Mouse (Mus musculus): ENCODE data around the gene Hoxa9. TPM values are rescaled to one million over a fixed set of nuclear protein-coding genes. Genes with fewer than 3 reads are reported as not detected.
A peak's percentile ranks its signal among the peaks of the same experiment; 100 is the strongest.

Gene Hoxa9
- total RNA-seq, 1 experiment: 1.4 TPM

- Histone ChIP-seq H3K4me1 (ENCODE audit: control insufficient read depth in 2 of 2, insufficient read depth in 2 of 2, low read length in 2 of 2, poor library complexity in 1 of 2) (peaks cover 0 to 4% of the 10 kb centered on the region in 2 experiments; a peak in 1 of 4 replicates), H3K4me3 (ENCODE audit: insufficient read depth in 1 of 2, low read depth in 1 of 2, low read length in 2 of 2, poor library complexity in 1 of 2, severe bottlenecking in 1 of 2) (peak overlapping the region in 1 of 2 experiments; percentile 54; a peak in 3 of 4 replicates), H3K27ac (ENCODE audit: insufficient read depth, low read depth, low read length, poor library complexity, severe bottlenecking) (no peak overlapping the region), H3K9me3 (ENCODE audit: control insufficient read depth, insufficient read depth, low read depth, low read length) (no peaks in the 10 kb centered on the region), H3K9ac (ENCODE audit: insufficient read depth, low read depth, low read length, poor library complexity, severe bottlenecking) (no peak overlapping the region), H3K36me3 (ENCODE audit: control insufficient read depth, insufficient read depth, low read length, poor library complexity, severe bottlenecking) (no peaks in the 10 kb centered on the region)
- TF ChIP-seq ZNF384 (IDR thresholded peaks at IDR 0.05; ENCODE audit: low read depth, low read length) (no peak), MAFK (IDR thresholded peaks at IDR 0.05; ENCODE audit: insufficient read depth, low read depth, low read length) (no peak)
- DNase-seq (ENCODE audit: low read depth, low spot score): no peak
- in situ Hi-C loops (cut with MboI; ENCODE audit: low sequenced_read_pairs in 2 of 2, unreplicated experiment in 2 of 2): loop anchor here in 1 of 2 experiments (25.0 kb wide), 1 partner anchor 591 kb away; no protein-coding TSS in a partner anchor
Observed at GRCm38 (mm10) chr6:52203121-52203370, 27.8 kb downstream of the Hoxa9 start.

- no peak overlapping the region for H3K27ac ChIP-seq (ENCODE audit: insufficient read depth, low read depth, low read length, poor library complexity, severe bottlenecking)
- no peak overlapping the region for H3K9ac ChIP-seq (ENCODE audit: insufficient read depth, low read depth, low read length, poor library complexity, severe bottlenecking)
- TF ChIP-seq HCFC1 (IDR thresholded peaks at IDR 0.05; ENCODE audit: borderline replicate concordance, insufficient read depth, low read length): no peak
- TF ChIP-seq ZNF384 (IDR thresholded peaks at IDR 0.05; ENCODE audit: low read depth, low read length): no peak
- TF ChIP-seq CHD2 (IDR thresholded peaks at IDR 0.05; ENCODE audit: low read depth, low read length): no peak
- no peak for TF ChIP-seq MAFK (IDR thresholded peaks at IDR 0.05; ENCODE audit: insufficient read depth, low read depth, low read length)
- TF ChIP-seq ZC3H11A (IDR thresholded peaks at IDR 0.05; ENCODE audit: borderline replicate concordance, low read depth, low read length): no peak
- in situ Hi-C loops (cut with MboI; ENCODE audit: low sequenced_read_pairs in 2 of 2, unreplicated experiment in 2 of 2): loop anchor here in 1 of 2 experiments (25.0 kb wide), 1 partner anchor 590 kb away; no protein-coding TSS in a partner anchor
- DNase-seq (ENCODE audit: low read depth, low spot score): no peak
- no peaks in the 10 kb centered on the region for H3K9me3 ChIP-seq (ENCODE audit: control insufficient read depth, insufficient read depth, low read depth, low read length)
- peak overlapping the region in 1 of 2 experiments; percentile 6; a peak in 1 of 4 replicates for H3K4me3 ChIP-seq (ENCODE audit: insufficient read depth in 1 of 2, low read depth in 1 of 2, low read length in 2 of 2, poor library complexity in 1 of 2, severe bottlenecking in 1 of 2)
- no peaks in the 10 kb centered on the region for H3K36me3 ChIP-seq (ENCODE audit: control insufficient read depth, insufficient read depth, low read length, poor library complexity, severe bottlenecking)
- peaks cover 0 to 4% of the 10 kb centered on the region in 2 experiments; a peak in 1 of 4 replicates for H3K4me1 ChIP-seq (ENCODE audit: control insufficient read depth in 2 of 2, insufficient read depth in 2 of 2, low read length in 2 of 2, poor library complexity in 1 of 2)
Observed at GRCm38 (mm10) chr6:52202362-52203120, 28.3 kb downstream of the Hoxa9 start.

- Histone ChIP-seq H3K36me3 (ENCODE audit: control insufficient read depth, insufficient read depth, low read length, poor library complexity, severe bottlenecking) (no peaks in the 10 kb centered on the region), H3K9me3 (ENCODE audit: control insufficient read depth, insufficient read depth, low read depth, low read length) (no peaks in the 10 kb centered on the region), H3K9ac (ENCODE audit: insufficient read depth, low read depth, low read length, poor library complexity, severe bottlenecking) (no peak overlapping the region), H3K4me3 (ENCODE audit: insufficient read depth in 1 of 2, low read depth in 1 of 2, low read length in 2 of 2, poor library complexity in 1 of 2, severe bottlenecking in 1 of 2) (no peak overlapping the region), H3K4me1 (ENCODE audit: control insufficient read depth in 2 of 2, insufficient read depth in 2 of 2, low read length in 2 of 2, poor library complexity in 1 of 2) (peaks cover 0 to 2% of the 10 kb centered on the region in 2 experiments; a peak in 1 of 4 replicates), H3K27ac (ENCODE audit: insufficient read depth, low read depth, low read length, poor library complexity, severe bottlenecking) (no peak overlapping the region)
- DNase-seq (ENCODE audit: low read depth, low spot score): no peak
- in situ Hi-C loops (cut with MboI; ENCODE audit: low sequenced_read_pairs in 2 of 2, unreplicated experiment in 2 of 2): loop anchor here in 1 of 2 experiments (25.0 kb wide), 1 partner anchor 589 kb away; no protein-coding TSS in a partner anchor
- TF ChIP-seq MAFK (IDR thresholded peaks at IDR 0.05; ENCODE audit: insufficient read depth, low read depth, low read length): no peak
- no peak for TF ChIP-seq ZC3H11A (IDR thresholded peaks at IDR 0.05; ENCODE audit: borderline replicate concordance, low read depth, low read length)
- TF ChIP-seq HCFC1 (IDR thresholded peaks at IDR 0.05; ENCODE audit: borderline replicate concordance, insufficient read depth, low read length): no peak
- no peak for TF ChIP-seq CHD2 (IDR thresholded peaks at IDR 0.05; ENCODE audit: low read depth, low read length)
- no peak for TF ChIP-seq ZNF384 (IDR thresholded peaks at IDR 0.05; ENCODE audit: low read depth, low read length)
Observed at GRCm38 (mm10) chr6:52201269-52201668, 29.6 kb downstream of the Hoxa9 start.

GRCm38 (mm10) chr6:52200751-52201250, 30.1 kb downstream of the Hoxa9 start:
- Histone ChIP-seq H3K36me3 (ENCODE audit: control insufficient read depth, insufficient read depth, low read length, poor library complexity, severe bottlenecking) (no peaks in the 10 kb centered on the region), H3K9ac (ENCODE audit: insufficient read depth, low read depth, low read length, poor library complexity, severe bottlenecking) (no peak overlapping the region), H3K4me3 (ENCODE audit: insufficient read depth in 1 of 2, low read depth in 1 of 2, low read length in 2 of 2, poor library complexity in 1 of 2, severe bottlenecking in 1 of 2) (no peak overlapping the region), H3K27ac (ENCODE audit: insufficient read depth, low read depth, low read length, poor library complexity, severe bottlenecking) (no peak overlapping the region), H3K4me1 (ENCODE audit: control insufficient read depth in 2 of 2, insufficient read depth in 2 of 2, low read length in 2 of 2, poor library complexity in 1 of 2) (peaks cover 0 to 2% of the 10 kb centered on the region in 2 experiments; a peak in 1 of 4 replicates), H3K9me3 (ENCODE audit: control insufficient read depth, insufficient read depth, low read depth, low read length) (no peaks in the 10 kb centered on the region)
- TF ChIP-seq ZC3H11A (IDR thresholded peaks at IDR 0.05; ENCODE audit: borderline replicate concordance, low read depth, low read length): no peak
- TF ChIP-seq MAFK (IDR thresholded peaks at IDR 0.05; ENCODE audit: insufficient read depth, low read depth, low read length): no peak
- no peak for TF ChIP-seq ZNF384 (IDR thresholded peaks at IDR 0.05; ENCODE audit: low read depth, low read length)
- TF ChIP-seq HCFC1 (IDR thresholded peaks at IDR 0.05; ENCODE audit: borderline replicate concordance, insufficient read depth, low read length): no peak
- no peak for TF ChIP-seq CHD2 (IDR thresholded peaks at IDR 0.05; ENCODE audit: low read depth, low read length)
- in situ Hi-C loops (cut with MboI; ENCODE audit: low sequenced_read_pairs in 2 of 2, unreplicated experiment in 2 of 2): loop anchor here in 1 of 2 experiments (25.0 kb wide), 1 partner anchor 588 kb away; no protein-coding TSS in a partner anchor
- no peak for DNase-seq (ENCODE audit: low read depth, low spot score)
